Mouse (Mus musculus): ENCODE results near the gene Ikzf5.

Ikzf5 gene

GRCm38 (mm10) chr7:131410416-131411058 lies at the start of gene Ikzf5, which contains the start of gene Acadsb:
Ikzf5 (minus strand) TSS chr7:131410521.
Acadsb (plus strand) TSS chr7:131410601.
- TF ChIP-seq GATA4 (IDR thresholded peaks at IDR 0.05; ENCODE audit: insufficient replicate concordance, low read length): no peak

GRCm38 (mm10) chr7:131456714-131457113 lies 46.4 kb upstream of the Ikzf5 start:
- no peak for TF ChIP-seq GATA4 (IDR thresholded peaks at IDR 0.05; ENCODE audit: insufficient replicate concordance, low read length)

GRCm38 (mm10) chr7:131437051-131437450 lies 26.7 kb upstream of the Ikzf5 start:
- no peak for TF ChIP-seq GATA4 (IDR thresholded peaks at IDR 0.05; ENCODE audit: insufficient replicate concordance, low read length)

- no peak for TF ChIP-seq GATA4 (IDR thresholded peaks at IDR 0.05; ENCODE audit: insufficient replicate concordance, low read length)
Observed at GRCm38 (mm10) chr7:131434276-131434675, 24.0 kb upstream of the Ikzf5 start.

- TF ChIP-seq GATA4 (IDR thresholded peaks at IDR 0.05; ENCODE audit: insufficient replicate concordance, low read length): no peak
Observed at GRCm38 (mm10) chr7:131432244-131432643, 21.9 kb upstream of the Ikzf5 start.

GRCm38 (mm10) chr7:131427331-131427730 lies 17.0 kb upstream of the Ikzf5 start:
- no peak for TF ChIP-seq GATA4 (IDR thresholded peaks at IDR 0.05; ENCODE audit: insufficient replicate concordance, low read length)

- no peak for TF ChIP-seq GATA4 (IDR thresholded peaks at IDR 0.05; ENCODE audit: insufficient replicate concordance, low read length)
Observed at GRCm38 (mm10) chr7:131424912-131425311, 14.6 kb upstream of the Ikzf5 start.

- TF ChIP-seq GATA4 (IDR thresholded peaks at IDR 0.05; ENCODE audit: insufficient replicate concordance, low read length): no peak
Observed at GRCm38 (mm10) chr7:131417605-131418004, 7.3 kb upstream of the Ikzf5 start.

GRCm38 (mm10) chr7:131411941-131412270 lies 1.6 kb upstream of the Ikzf5 start:
- no peak for TF ChIP-seq GATA4 (IDR thresholded peaks at IDR 0.05; ENCODE audit: insufficient replicate concordance, low read length)

GRCm38 (mm10) chr7:131411221-131411940 lies 1.1 kb upstream of the Ikzf5 start:
- TF ChIP-seq GATA4 (IDR thresholded peaks at IDR 0.05; ENCODE audit: insufficient replicate concordance, low read length): peak; percentile 38; the same call in 1 of the 2 replicates

- no peak for TF ChIP-seq GATA4 (IDR thresholded peaks at IDR 0.05; ENCODE audit: insufficient replicate concordance, low read length)
Observed at GRCm38 (mm10) chr7:131409988-131410385, 334 bp downstream of the Ikzf5 start.

- TF ChIP-seq GATA4 (IDR thresholded peaks at IDR 0.05; ENCODE audit: insufficient replicate concordance, low read length): no peak
Observed at GRCm38 (mm10) chr7:131409321-131409987, 867 bp downstream of the Ikzf5 start.

GRCm38 (mm10) chr7:131371880-131372651 lies 38.3 kb downstream of the Ikzf5 start:
- no peak for TF ChIP-seq GATA4 (IDR thresholded peaks at IDR 0.05; ENCODE audit: insufficient replicate concordance, low read length)

GRCm38 (mm10) chr7:131371470-131371860 lies 38.9 kb downstream of the Ikzf5 start:
- no peak for TF ChIP-seq GATA4 (IDR thresholded peaks at IDR 0.05; ENCODE audit: insufficient replicate concordance, low read length)
